Mouse (Mus musculus) liver, adult 2 months (tissue): ENCODE results near the gene Urb1. TPM values are rescaled to one million over a fixed set of nuclear protein-coding genes. Genes with fewer than 3 reads are reported as not detected.

Source experiments
- DNase-seq: peaks from one replicate; pipeline ENCODE4 v3.0.0-alpha.2; 2011; ENCODE audit warnings: low read depth, low spot score; ENCODE audit errors: extremely low read depth
- H3K27ac ChIP-seq: fragments of 200-500 bp; replicated peaks from 2 replicates; pipeline ENCODE4 v1.5.1; 2012; ENCODE audit warnings: low read depth, mild to moderate bottlenecking, control low read depth, inconsistent platforms, low read length; ENCODE audit not compliant: insufficient read depth
- H3K27me3 ChIP-seq: fragments of 200-500 bp; 2 replicates; pipeline ENCODE4 v1.6.1; 2012; ENCODE audit warnings: mild to moderate bottlenecking, moderate library complexity, low read length, inconsistent platforms; ENCODE audit not compliant: control insufficient read depth, insufficient read depth
- H3K36me3 ChIP-seq: fragments of 200-500 bp; 2 replicates; pipeline ENCODE4 v1.6.1; 2012; ENCODE audit warnings: low read length, inconsistent platforms; ENCODE audit not compliant: control insufficient read depth, insufficient read depth
- H3K4me1 ChIP-seq: fragments of 200-500 bp; 2 replicates; pipeline ENCODE4 v1.6.1; 2011; ENCODE audit warnings: low read length; ENCODE audit not compliant: control insufficient read depth, insufficient read depth
- H3K4me3 ChIP-seq: fragments of 200-500 bp; 2 replicates; pipeline ENCODE4 v1.5.1; 2011; ENCODE audit warnings: low read depth, mild to moderate bottlenecking, control low read depth, low read length, moderate library complexity; ENCODE audit not compliant: insufficient read depth
- H3K79me2 ChIP-seq: fragments of 200-500 bp; 2 replicates; pipeline ENCODE4 v1.6.1; 2012; ENCODE audit warnings: inconsistent platforms, mild to moderate bottlenecking, low read length, moderate library complexity; ENCODE audit not compliant: control insufficient read depth, insufficient read depth
- H3K9ac ChIP-seq: fragments of 200-500 bp; 2 replicates; pipeline ENCODE4 v1.6.1; 2012; ENCODE audit warnings: low read depth, mild to moderate bottlenecking, control low read depth, inconsistent platforms, low read length
- CTCF ChIP-seq: fragments of 200-500 bp; IDR thresholded peaks from 2 replicates; pipeline ENCODE4 v1.5.1; 2011; ENCODE audit warnings: low read depth, low read length, control low read depth
- POLR2A ChIP-seq: fragments of 200-500 bp; IDR thresholded peaks from 2 replicates; pipeline ENCODE4 v1.6.1; 2011; ENCODE audit warnings: low read length, control low read depth; ENCODE audit not compliant: insufficient read depth; ENCODE audit errors: extremely low read depth
- WGBS: fragments of 180-500 bp; shearing (Covaris S2); methylation state at CpG from one replicate; pipeline ENCODE4 v1.1.7; 2018; 5-methylcytosine and 5-hydroxymethylcytosine counted together
- polyA plus RNA-seq: library from polyadenylated mRNA; depleted of rRNA; stranded (reverse); fragments of >200 nt; gene quantifications from 2 replicates; pipeline ENCODE4 v1.2.3, GENCODE M21; 2012
- total RNA-seq: library from RNA; depleted of rRNA; stranded (reverse); fragments of >200 nt; gene quantifications from 2 replicates; pipeline ENCODE4 v1.2.3, GENCODE M21; 2014

Urb1 gene
- total and polyA plus RNA-seq, 2 experiments: 1.9 to 2.7 TPM

DNA sequence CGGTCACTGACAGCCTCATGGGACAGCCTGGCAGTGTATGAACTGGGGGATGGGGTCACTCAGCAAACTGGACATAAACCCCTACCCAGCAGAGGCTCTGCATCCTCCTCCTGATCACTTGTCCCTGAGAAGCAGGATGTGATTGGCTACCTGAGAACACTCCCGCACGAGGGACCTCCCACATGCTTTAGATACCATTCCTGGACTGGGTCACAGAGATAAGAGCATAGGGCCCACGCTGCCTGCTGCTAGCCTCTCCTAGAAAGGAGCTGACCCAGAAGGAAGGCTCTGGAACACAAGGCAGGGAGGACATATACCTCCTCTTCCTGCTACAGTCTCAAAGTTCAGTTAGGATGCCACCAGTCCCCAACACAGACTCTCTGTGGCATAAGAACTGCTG is 49.7 kb downstream of the Urb1 start:
- 76% methylated on average over 4 of the region's 4 CpGs for WGBS
- H3K4me3 ChIP-seq: no peak overlapping the region
- H3K79me2 ChIP-seq: no peaks in the 10 kb centered on the region
- DNase-seq: no peak
- TF ChIP-seq CTCF: no peak
- no peak for TF ChIP-seq POLR2A
- no peak overlapping the region for H3K27ac ChIP-seq
- H3K9ac ChIP-seq: no peak overlapping the region
- H3K4me1 ChIP-seq: no peaks in the 10 kb centered on the region
- H3K36me3 ChIP-seq: peaks cover 9% of the 10 kb centered on the region; the same call in 1 of the 2 replicates
- no peaks in the 10 kb centered on the region for H3K27me3 ChIP-seq

DNA sequence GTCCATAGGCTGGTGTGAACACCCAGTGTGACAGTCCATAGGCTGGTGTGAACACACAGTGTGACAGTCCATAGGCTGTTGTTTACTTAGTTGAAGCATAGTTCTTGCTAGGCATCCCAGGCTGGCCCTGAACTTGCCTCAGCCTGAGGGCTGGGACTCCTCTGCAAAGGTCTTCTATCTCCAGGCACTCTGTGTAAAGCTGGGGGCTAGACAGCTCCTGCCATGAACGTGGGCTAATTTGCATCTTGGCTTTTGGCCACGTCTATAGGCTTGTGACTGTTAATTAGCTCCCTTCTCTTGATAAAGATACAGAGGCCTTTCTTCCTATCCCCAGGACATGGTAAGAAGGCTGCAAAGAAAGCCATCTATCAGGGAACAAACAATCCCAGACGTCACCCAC is 50.9 kb downstream of the Urb1 start:
- no peak overlapping the region for H3K27ac ChIP-seq
- peaks cover 8% of the 10 kb centered on the region; the same call in 1 of the 2 replicates for H3K36me3 ChIP-seq
- no peak for DNase-seq
- no peak overlapping the region for H3K4me3 ChIP-seq
- H3K27me3 ChIP-seq: no peaks in the 10 kb centered on the region
- WGBS: 79% methylated on average over 3 of the region's 3 CpGs
- no peaks in the 10 kb centered on the region for H3K4me1 ChIP-seq
- H3K9ac ChIP-seq: no peak overlapping the region
- TF ChIP-seq CTCF: no peak
- H3K79me2 ChIP-seq: no peaks in the 10 kb centered on the region

DNA sequence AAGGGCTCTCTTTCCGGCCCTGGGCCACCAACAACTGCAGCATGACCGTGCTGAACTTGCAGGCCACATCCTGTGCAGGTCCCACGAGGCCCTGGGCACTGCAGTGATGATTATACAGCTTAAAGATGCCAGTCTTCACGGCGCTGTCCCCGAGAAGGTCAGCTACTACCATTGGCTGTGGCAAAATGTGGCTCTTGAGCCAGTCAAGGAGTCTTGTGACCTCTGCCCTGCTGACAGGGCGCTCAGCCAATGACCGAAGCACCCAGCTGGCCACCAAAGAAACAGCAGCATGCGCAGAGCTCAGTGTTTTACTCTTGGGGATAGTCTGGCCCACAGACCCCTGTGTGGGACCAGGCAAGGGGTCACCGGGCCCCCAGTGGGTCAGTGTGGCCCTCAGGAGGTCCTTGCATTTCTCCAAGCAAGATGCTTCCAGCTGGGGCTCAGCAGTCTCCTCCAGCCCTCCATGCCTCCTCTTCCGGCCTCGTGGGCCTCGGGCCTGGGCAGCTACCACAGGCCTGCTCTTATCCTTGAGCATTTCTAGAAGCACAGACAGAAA is 56.7 kb downstream of the Urb1 start:
- H3K4me1 ChIP-seq: no peaks in the 10 kb centered on the region
- TF ChIP-seq POLR2A: no peak
- TF ChIP-seq CTCF: no peak
- 88% methylated on average over 13 of the region's 13 CpGs for WGBS

DNA sequence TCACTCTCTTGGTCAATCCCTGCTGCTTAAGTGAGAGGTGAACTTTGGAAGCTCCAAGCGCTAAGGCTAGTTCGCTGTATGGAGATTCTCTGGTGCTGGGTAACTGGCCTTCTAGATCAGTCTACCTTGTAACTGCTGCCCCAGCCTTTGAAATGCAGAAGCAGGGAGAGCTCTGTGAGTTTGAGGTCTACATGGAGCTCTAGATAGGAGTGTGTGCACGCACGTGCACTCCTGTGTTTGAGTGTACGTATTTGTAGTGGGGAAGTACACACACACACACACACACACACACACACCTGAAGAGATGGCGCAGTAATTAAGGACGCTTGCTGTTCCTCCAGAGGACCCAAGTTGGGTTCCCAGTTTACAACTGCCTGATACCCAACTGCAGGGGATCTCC is 62.0 kb downstream of the Urb1 start:
- 92% methylated on average over 7 of the region's 7 CpGs for WGBS
- Histone ChIP-seq H3K4me1 (peaks cover 3% of the 10 kb centered on the region; the same call in 1 of the 2 replicates), H3K36me3 (peaks cover 4% of the 10 kb centered on the region)

More for the DNA sequence above, 56.7 kb downstream of the Urb1 start:
- DNase-seq: no peak
- Histone ChIP-seq H3K4me3 (no peak overlapping the region), H3K36me3 (peaks cover 7% of the 10 kb centered on the region; the same call in 1 of the 2 replicates), H3K27me3 (no peaks in the 10 kb centered on the region), H3K27ac (no peak overlapping the region), H3K79me2 (no peaks in the 10 kb centered on the region), H3K9ac (no peak overlapping the region)

DNA sequence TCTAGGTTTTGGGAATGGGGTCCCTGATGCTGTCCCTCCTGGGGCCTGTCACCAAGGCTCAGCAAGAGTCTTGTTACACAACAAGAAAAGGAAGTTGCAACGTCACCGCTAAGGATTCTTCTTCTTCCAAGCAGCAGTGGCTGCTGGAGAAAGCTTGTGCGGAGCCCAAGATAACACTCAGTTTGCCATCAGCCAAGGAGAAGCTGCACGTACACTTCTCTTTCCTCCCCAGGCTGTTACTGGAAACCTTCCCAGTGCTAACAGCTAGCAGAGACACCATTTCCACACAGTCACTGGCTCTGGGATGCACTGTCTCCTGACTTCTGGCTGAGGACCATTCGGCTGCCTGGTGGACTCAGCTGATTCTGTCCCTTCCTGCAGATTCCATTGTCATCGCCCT is 63.1 kb downstream of the Urb1 start:
- no peak overlapping the region for H3K9ac ChIP-seq
- H3K4me3 ChIP-seq: no peak overlapping the region
- H3K4me1 ChIP-seq: peaks cover 3% of the 10 kb centered on the region; the same call in 1 of the 2 replicates
- peak overlapping the region; percentile 8; the same call in 1 of the 2 replicates for H3K27ac ChIP-seq
- 78% methylated on average over 6 of the region's 6 CpGs for WGBS
- no peak for TF ChIP-seq CTCF
- H3K79me2 ChIP-seq: no peaks in the 10 kb centered on the region
- no peak for DNase-seq
- H3K27me3 ChIP-seq: no peaks in the 10 kb centered on the region
- H3K36me3 ChIP-seq: peaks cover 4% of the 10 kb centered on the region

More for the DNA sequence above, 62.0 kb downstream of the Urb1 start:
- no peak for TF ChIP-seq CTCF
- TF ChIP-seq POLR2A: no peak
- Histone ChIP-seq H3K9ac (no peak overlapping the region), H3K27ac (no peak overlapping the region), H3K79me2 (no peaks in the 10 kb centered on the region), H3K27me3 (no peaks in the 10 kb centered on the region), H3K4me3 (no peak overlapping the region)
- DNase-seq: no peak

DNA sequence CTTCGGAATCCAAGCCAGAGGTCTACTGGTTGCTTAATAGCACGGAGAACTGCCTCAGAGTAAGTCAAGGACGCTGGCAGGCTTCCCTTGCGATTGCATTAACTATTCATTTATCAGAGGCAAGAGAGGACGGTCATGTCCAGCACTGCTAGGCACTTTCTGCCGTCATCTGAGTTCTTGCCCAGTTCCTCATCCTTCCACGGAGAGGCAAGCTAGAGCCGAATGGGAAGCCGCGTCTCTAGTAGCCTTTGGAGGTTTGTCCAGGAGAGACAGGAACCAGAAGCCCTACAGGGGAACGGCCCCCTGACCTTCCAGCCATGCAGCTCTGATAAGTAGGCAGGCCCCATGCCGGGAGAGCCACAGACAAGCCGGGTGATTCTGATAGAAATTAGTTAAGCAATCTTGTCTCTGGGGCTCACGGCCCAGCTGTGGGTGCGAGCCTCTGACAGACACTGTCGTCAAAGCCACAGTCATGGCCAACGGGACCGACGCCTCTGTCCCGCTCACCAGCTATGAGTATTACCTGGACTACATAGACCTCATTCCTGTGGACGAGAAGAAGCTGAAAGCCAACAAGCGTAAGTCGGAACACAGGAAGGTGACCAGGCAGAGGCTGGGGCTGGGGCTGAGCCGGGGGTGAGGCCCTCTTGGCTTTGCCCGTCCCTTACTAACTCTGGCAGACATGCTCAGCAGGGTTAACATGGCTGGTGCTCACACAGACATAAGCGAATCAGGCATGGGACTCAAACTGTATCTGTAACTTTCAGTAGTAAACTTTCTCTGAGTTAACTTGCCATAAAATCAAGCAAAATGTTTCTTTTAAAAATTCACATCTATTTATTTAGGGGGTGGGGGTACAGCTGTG is 71.9 kb downstream of the Urb1 start, which contains the start of gene Mrap:
Gene Mrap (plus strand): TSS at position 116 of the 865 bp plus-strand sequence.
- TF ChIP-seq CTCF (peak; percentile 69), POLR2A (0 out of 2 replicates have a peak, but pooled peaks have one; percentile 32)
- 13% methylated on average over 26 of the region's 26 CpGs for WGBS
- peak within 1 kb of the TSS; percentile 66 for H3K4me3 ChIP-seq
- H3K36me3 ChIP-seq: no peaks in the 10 kb centered on the region
- peaks cover 19% of the 10 kb centered on the region for H3K4me1 ChIP-seq
- no peaks in the 10 kb centered on the region for H3K27me3 ChIP-seq
- peak within 1 kb of the TSS; percentile 80 for H3K9ac ChIP-seq
- H3K79me2 ChIP-seq: peaks cover 3% of the 10 kb centered on the region; the same call in 1 of the 2 replicates
- DNase-seq: peak; percentile 98
- peak within 1 kb of the TSS; percentile 94 for H3K27ac ChIP-seq
